Mouse (Mus musculus) yolk sac, embryonic 10.5 days (tissue): Measurements from ENCODE around the gene Nags.
A peak's percentile ranks its signal among the peaks of the same experiment; 100 is the strongest.
"Not testable (repeated sequence)": the region's sequence is repeated elsewhere in the genome, so short reads cannot be mapped to it uniquely, and the experiment has no call there.

Experiments
- DNase-seq: peaks from one replicate; pipeline ENCODE4 v3.0.0-alpha.2; 2017; ENCODE audit warnings: low spot score

Gene Nags

DNA sequence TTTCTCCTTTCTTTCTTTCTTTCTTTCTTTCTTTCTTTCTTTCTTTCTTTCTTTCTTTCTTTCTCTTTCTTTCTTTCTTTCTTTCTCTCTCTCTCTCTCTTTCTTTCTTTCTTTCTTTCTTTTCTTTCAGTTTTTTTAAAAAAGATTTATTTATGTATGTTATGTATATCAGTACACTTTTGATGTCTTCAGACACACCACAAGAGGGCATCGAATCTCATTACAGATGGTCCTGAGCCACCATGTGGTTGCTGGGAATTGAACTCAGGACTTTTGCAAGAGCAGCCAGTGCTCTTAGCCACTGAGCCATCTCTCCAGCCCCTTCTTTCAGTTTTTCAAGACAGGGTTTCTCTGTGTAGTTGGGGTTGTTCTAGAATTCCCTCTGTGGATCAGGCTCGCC lies 12.7 kb downstream of the Nags start:
- DNase-seq = not testable (repeated sequence)

DNA sequence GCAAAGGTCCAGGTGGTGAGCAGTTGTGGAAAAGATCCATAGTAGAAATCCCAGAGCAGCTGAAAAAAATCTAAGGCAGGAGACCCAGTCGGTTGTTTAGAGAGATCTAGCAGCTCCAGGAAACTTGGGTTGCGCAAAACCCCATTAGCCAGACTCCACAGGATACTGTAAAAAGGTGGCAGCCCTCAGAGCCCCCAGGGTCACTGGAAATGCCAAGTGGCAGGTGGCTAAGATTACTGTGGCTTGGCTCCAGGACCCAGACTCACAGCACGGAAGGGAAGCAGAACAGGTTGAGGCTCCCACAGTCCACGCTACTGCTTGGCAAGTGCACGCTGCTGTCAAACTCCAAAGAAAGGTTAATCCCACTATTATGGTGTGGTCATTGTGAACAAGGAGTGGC lies 14.5 kb downstream of the Nags start:
- no peak for DNase-seq

DNA sequence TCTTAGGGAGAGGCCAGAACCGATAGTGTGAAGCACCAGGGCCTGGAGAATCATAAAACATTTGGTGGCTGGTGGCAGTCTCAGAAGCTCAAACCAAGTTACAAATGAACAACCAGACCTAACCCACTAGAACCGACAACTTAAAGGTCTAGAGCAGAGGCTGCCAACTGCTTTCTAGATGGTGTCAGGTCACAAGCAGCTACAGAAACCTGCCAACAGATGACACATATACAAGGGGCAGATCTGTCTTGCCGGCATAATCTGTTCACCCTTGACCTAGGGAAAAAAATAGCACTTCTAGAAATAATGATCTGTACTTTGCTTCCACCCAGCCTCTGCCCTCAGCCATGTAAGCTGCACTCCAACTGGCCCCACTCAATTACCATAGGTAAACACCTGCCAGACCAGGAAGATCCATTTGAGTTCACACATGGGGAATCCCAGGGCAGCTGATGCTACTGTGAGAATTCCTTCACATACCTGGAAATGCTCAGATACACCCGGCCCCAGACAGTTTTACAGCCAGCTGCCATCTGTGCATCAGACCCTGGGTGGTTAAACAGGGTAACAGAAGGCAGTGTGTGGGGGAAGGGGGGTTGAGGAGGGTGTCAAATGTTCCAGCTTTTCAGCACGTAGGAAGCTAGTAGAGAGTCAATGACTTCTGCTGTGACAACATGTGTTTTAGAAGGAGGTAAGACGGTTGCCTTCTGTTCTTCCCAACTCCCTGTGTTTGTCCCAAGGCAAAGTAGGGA lies 20.8 kb downstream of the Nags start:
- peak; percentile 35 for DNase-seq

DNA sequence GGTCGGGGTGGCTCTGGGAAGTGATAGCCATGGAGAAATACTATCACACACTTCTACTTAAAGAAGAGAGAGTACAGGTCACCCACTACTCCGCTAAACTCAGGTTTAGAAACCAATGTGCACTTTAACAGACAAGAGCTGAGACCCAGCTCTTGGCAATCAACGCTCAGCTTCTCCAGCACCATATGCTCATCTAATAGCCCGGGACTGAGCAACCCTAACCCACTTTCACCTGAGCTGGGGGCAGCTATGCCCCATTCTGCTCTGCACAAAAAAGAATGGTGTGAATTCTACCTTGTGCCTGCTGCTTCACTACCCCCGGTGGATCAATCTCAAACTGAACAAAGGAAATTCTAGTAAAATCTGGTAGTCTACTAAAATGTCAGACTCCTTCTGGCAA lies 22.2 kb downstream of the Nags start:
- DNase-seq = no peak

GRCm38 (mm10) chr11:102168689-102169088 lies 23.4 kb downstream of the Nags start:
- DNase-seq = peak; percentile 34

DNA sequence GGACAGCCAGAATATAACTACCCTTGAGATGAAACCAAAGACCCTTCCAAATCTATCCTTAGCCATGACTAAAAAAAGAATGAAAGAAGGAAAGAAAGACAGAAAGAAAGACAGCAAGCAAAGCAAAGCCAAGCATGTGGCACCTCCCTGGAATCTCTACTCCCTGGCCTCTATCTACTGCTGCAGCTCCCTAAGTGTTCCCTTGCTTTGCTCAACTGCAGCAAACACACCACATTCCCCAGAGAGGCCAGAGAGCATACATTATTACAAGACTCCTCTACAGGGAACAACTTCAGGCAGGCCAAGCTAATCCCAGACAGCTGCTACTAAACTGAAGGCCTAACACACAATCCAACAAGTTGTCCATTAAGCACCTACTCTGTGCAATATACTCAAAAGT lies 34.5 kb downstream of the Nags start:
- no peak for DNase-seq

GRCm38 (mm10) chr11:102184253-102184645 lies 38.9 kb downstream of the Nags start:
- no peak for DNase-seq

- DNase-seq = peak; percentile 91
Measured at GRCm38 (mm10) chr11:102184646-102185495, 39.6 kb downstream of the Nags start, which contains the start of gene Lsm12. Lsm12 (minus strand) TSS chr11:102185296.

DNA sequence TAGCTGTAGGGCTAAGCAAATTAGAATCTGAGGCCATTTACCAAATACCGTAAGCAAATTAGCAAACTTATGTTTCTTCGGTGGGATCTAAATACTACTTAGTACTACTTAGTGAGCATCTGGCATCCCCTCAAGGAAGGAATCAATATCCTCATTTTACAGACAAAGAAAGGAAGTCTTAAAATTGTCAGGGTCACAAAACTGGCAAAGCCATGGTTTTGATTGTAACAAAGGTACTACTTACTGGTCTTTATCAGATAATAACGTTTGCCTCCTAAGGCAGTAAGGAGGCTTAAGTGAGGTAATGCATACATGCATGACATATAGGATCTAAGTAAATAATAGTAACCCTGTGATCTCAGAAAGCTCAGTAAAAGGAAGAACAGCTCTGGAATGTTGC lies 40.4 kb downstream of the Nags start:
- DNase-seq = no peak

- no peak for DNase-seq
Measured at GRCm38 (mm10) chr11:102186235-102186634, 40.9 kb downstream of the Nags start.

GRCm38 (mm10) chr11:102188980-102189379 lies 43.7 kb downstream of the Nags start:
- DNase-seq = no peak

DNA sequence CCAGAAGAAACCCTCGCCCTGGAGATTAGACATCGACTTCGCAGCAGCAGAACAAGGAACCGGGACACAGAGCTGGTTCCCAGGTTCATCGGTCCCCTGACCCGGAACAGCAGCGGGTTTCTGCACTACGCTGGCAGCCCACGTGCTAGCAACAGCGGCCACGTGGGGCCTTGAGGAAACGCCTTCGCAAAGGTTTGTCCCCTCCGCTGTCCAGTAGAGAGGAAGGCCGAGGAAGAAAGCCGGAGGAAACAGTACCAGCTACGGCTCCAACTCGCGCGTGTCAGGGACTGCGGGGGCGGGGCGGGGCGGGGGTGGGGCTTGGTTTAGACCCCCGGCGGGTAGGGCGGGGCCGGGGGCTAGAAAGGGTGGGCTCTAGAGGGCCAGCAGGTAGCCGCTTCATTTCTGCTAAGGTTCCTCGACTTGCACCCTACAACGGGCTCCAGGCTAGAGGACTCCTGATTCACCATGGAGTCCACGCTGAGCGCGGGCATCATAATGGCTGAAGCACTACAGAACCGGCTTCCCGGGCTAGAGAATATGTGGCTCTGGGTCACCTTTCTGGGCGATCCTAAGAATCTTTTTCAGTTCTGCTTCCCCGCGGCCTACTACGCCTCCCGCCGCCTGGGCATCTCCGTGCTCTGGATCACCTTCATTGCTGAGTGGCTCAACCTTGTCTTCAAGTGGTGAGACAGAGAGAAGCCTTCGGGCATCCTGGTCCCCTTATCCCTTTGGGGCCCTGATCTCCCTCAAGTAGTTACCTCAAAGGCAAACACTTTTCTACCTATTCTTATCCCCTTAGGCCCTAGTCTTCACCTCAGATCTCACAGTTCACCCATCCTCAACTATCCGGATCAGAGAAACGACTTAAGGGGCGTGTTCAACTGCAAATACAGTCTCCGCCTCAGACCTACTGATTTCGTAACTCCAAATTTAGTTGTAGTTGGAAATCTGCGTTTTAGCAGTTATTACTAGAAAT lies 44.4 kb downstream of the Nags start, which contains the start of gene G6pc3:
TSS of gene G6pc3 (plus strand) at position 160 of the 976 bp plus-strand sequence.
- DNase-seq = peak; percentile 92

GRCm38 (mm10) chr11:102190848-102191247 lies 45.5 kb downstream of the Nags start:
- no peak for DNase-seq

DNA sequence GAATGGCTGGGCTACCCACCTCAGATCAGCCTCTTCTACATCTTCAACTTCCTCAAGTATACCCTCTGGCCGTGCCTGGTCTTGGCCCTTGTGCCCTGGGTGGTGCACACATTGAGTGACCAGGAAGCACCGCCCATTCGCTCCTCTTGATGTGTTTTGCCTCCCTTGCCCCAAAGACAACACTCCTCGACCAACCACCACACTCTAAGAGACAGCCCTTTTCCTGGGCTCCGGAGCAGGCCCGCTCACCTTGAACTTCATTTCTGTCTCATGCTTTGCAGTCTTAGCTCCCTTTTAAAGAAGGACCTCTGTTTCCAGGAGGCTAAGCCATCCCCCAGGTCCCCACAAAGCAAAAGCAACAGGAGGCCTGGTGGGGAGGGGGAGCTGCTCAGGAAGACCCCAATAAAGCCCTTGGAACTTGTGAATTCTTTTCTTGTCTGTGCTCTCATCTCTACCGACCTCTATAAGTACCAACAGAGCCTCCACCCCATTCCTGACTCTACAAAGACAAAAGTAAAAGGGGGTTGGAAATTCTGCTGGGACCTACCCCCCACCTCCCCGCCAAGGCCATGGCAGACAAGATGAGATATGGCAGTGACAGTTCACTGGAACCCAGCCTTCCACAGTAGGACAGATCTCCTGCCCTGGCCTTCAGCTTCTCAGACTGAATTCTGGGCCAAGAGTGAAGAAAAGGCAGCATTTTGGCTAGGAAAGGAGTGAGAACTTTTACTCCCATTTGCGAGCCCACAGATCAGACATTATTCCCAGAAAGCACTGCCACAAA lies 48.5 kb downstream of the Nags start:
- no peak for DNase-seq

GRCm38 (mm10) chr11:102196018-102196797 lies 50.9 kb downstream of the Nags start:
- DNase-seq = no peak

DNA sequence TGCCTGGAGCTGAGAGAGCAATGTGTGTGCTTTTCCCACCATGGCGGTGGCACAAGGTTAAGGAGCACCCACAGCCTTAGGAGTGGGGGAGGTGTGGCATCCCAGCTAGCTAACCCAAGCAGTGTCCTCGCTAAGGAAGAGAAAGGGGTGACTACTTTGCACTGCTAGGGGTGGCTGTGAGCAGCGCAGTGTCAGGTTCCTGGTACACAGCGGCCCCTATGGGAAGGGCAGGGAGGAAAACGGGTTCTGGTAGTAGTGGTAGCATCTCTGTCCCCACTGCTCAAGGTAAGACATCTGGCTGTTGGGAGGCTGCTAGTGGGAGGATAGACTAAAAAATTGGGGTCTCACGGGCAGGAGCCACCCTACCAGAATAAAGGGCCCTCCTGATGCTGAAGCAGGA lies 52.9 kb downstream of the Nags start:
- no peak for DNase-seq
